Mouse (Mus musculus): ENCODE measurements around the gene Rrh.

DNA sequence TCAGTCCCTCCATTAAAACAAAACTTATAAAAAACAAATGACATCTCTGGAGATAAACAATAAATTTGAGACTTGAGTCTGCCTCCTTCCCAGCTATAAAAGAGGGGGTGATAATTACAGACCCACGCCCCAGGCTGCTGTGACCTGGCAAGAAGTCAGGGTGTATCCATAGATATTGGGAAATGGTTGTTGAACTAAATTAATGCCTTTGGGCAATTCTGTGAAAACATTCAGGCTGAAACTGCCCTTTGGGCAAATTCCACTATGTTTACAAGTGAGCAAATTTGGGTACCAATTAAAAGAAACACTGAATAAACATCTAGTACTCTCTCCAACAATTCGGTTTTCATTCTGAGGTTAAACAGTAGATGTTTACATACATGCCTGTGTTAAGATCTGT is 23.4 kb downstream of the Rrh start:
- TF ChIP-seq CTCF (IDR thresholded peaks at IDR 0.05; ENCODE audit: insufficient read depth, low read depth, low read length) (no peak), POLR2A (IDR thresholded peaks at IDR 0.05; ENCODE audit: insufficient read depth, low read depth, low read length) (no peak)

Data from olfactory bulb, adult 2 months (tissue).